Mouse (Mus musculus) liver, adult 2 months (tissue): ENCODE measurements at regions not wholly inside any gene's neighbourhood (a gene's known extent, or its start where the extent isn't known, plus 50 kb on each side); places are given as distances from the start of the nearest gene placed in this dataset.

Experiments
- DNase-seq: peaks from one replicate; pipeline ENCODE4 v3.0.0-alpha.2; 2011; ENCODE audit warnings: low read depth, low spot score; ENCODE audit errors: extremely low read depth
- H3K27ac ChIP-seq: fragments of 200-500 bp; replicated peaks from 2 replicates; pipeline ENCODE4 v1.5.1; 2012; ENCODE audit warnings: low read depth, mild to moderate bottlenecking, control low read depth, inconsistent platforms, low read length; ENCODE audit not compliant: insufficient read depth
- H3K27me3 ChIP-seq: fragments of 200-500 bp; 2 replicates; pipeline ENCODE4 v1.6.1; 2012; ENCODE audit warnings: mild to moderate bottlenecking, moderate library complexity, low read length, inconsistent platforms; ENCODE audit not compliant: control insufficient read depth, insufficient read depth
- H3K36me3 ChIP-seq: fragments of 200-500 bp; 2 replicates; pipeline ENCODE4 v1.6.1; 2012; ENCODE audit warnings: low read length, inconsistent platforms; ENCODE audit not compliant: control insufficient read depth, insufficient read depth
- H3K4me1 ChIP-seq: fragments of 200-500 bp; 2 replicates; pipeline ENCODE4 v1.6.1; 2011; ENCODE audit warnings: low read length; ENCODE audit not compliant: control insufficient read depth, insufficient read depth
- H3K4me3 ChIP-seq: fragments of 200-500 bp; 2 replicates; pipeline ENCODE4 v1.5.1; 2011; ENCODE audit warnings: low read depth, mild to moderate bottlenecking, control low read depth, low read length, moderate library complexity; ENCODE audit not compliant: insufficient read depth
- H3K79me2 ChIP-seq: fragments of 200-500 bp; 2 replicates; pipeline ENCODE4 v1.6.1; 2012; ENCODE audit warnings: inconsistent platforms, mild to moderate bottlenecking, low read length, moderate library complexity; ENCODE audit not compliant: control insufficient read depth, insufficient read depth
- H3K9ac ChIP-seq: fragments of 200-500 bp; 2 replicates; pipeline ENCODE4 v1.6.1; 2012; ENCODE audit warnings: low read depth, mild to moderate bottlenecking, control low read depth, inconsistent platforms, low read length
- CTCF ChIP-seq: fragments of 200-500 bp; IDR thresholded peaks from 2 replicates; pipeline ENCODE4 v1.5.1; 2011; ENCODE audit warnings: low read depth, low read length, control low read depth
- POLR2A ChIP-seq: fragments of 200-500 bp; IDR thresholded peaks from 2 replicates; pipeline ENCODE4 v1.6.1; 2011; ENCODE audit warnings: low read length, control low read depth; ENCODE audit not compliant: insufficient read depth; ENCODE audit errors: extremely low read depth
- WGBS: fragments of 180-500 bp; shearing (Covaris S2); methylation state at CpG from one replicate; pipeline ENCODE4 v1.1.7; 2018; 5-methylcytosine and 5-hydroxymethylcytosine counted together

DNA sequence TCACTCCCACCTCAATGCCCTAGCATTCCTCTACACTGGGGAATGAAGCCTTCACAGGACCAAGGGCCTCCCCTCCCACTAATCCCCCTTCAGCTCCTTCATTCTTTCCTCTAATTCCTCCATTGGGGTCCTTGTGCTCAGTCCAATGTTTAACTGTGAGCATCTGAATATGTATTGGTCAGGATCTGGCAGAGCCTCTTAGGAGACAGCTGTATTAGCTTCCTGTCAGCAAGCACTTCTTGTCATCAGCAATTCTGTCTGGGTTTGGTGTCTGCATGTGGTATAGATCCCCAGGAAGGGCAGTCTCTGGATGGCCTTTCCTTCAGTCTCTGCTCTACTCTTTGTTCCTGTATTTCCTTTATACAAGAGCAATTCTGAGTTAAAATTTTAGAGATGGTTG, 426.8 kb upstream of the 2610001J05Rik start:
- Histone ChIP-seq H3K36me3 (no peaks in the 10 kb centered on the region), H3K4me3 (no peak overlapping the region), H3K79me2 (no peaks in the 10 kb centered on the region), H3K27ac (no peak overlapping the region), H3K9ac (no peak overlapping the region), H3K4me1 (no peaks in the 10 kb centered on the region), H3K27me3 (no peaks in the 10 kb centered on the region)
- no peak for DNase-seq
- TF ChIP-seq CTCF (no peak), POLR2A (no peak)

DNA sequence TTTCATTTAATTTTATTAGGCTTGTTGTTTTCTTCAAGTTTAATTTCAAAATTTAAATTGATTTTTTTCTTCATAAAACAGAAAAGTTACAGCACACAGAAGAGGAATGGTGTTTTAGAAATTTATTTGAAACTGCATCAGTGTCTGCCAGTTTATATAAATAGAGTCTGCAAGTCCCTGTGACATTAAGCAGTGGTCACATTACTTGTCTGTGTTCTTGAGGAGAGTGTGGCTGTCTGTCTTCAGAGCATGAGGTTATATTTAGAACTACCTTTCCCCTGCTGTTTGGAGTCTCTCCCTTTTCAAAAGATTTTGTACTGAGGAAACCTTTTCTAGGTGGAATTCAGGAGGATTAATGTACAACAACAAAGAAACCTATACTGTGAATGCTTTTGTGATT, 426.1 kb upstream of the 2610001J05Rik start:
- Histone ChIP-seq H3K4me1 (no peaks in the 10 kb centered on the region), H3K4me3 (no peak overlapping the region), H3K27ac (no peak overlapping the region), H3K27me3 (no peaks in the 10 kb centered on the region), H3K36me3 (no peaks in the 10 kb centered on the region), H3K9ac (no peak overlapping the region), H3K79me2 (no peaks in the 10 kb centered on the region)
- no peak for DNase-seq
- TF ChIP-seq POLR2A (no peak), CTCF (no peak)

DNA sequence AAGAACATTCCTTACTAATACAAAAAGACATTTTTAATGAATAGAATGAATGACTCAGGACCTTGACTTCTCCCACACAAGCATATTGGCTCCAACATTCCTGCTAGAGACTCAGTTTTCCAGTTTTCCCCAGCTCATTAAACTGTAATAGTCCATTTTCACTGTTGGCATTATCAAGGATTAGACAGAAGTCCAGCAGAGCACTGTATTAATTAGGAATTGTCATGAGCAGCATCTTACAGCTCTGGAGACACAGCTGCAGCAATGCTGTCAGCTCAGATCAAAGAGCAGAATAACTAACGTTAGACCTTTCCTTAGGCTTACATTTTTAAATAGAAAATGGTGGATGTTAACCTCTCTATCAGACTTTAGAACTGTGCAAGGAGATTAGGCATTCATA, 419.5 kb upstream of the 2610001J05Rik start:
- H3K4me1 ChIP-seq, result no peaks in the 10 kb centered on the region
- no peak overlapping the region for H3K4me3 ChIP-seq
- no peak overlapping the region for H3K9ac ChIP-seq
- no peaks in the 10 kb centered on the region for H3K36me3 ChIP-seq
- H3K27me3 ChIP-seq, result no peaks in the 10 kb centered on the region
- no peaks in the 10 kb centered on the region for H3K79me2 ChIP-seq
- 31% methylated on average over 1 of the region's 1 CpGs for WGBS
- no peak for DNase-seq
- no peak for TF ChIP-seq CTCF
- no peak for TF ChIP-seq POLR2A
- no peak overlapping the region for H3K27ac ChIP-seq

DNA sequence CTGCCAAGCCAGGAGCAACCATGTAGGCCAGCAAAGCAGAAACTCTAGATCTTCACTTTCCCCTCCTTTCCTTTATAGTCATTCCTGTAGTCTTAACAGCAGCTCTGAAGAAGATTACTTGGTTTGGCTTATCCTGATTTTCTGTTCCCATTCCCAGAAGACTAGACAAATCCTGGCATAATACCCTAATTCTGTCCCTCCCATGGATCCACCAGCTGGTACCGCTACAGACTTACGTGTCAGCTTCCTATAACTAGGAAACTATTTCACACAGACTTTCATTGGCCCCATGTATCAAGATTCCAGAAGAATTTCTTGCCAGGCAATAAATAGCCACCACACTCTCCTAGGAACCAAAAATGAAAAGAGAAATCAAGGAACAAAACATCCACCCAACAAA, 410.2 kb upstream of the 2610001J05Rik start:
- WGBS, result 87% methylated on average over 2 of the region's 2 CpGs

DNA sequence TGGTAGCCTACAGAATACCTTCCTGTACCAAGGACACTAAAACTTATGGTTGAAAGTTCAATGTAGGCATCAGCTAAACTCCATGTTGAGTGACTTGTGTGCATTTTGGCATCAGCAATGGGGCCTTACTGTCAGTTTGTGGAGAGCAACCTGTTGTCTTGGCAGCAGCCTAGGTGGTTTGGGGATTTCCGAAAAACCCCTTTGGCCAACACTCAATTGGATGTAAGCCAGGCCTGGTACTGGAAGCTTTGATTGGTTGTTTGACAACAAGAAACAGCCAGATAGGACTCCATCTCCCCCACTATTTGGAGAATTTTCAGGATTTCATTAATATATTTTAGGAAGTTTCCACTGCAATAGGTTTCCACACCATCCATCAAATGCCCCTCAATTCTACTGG, 390.6 kb upstream of the 2610001J05Rik start:
- Histone ChIP-seq H3K9ac (no peak overlapping the region), H3K36me3 (no peaks in the 10 kb centered on the region), H3K27ac (no peak overlapping the region), H3K27me3 (no peaks in the 10 kb centered on the region), H3K4me1 (no peaks in the 10 kb centered on the region), H3K4me3 (no peak overlapping the region), H3K79me2 (no peaks in the 10 kb centered on the region)
- WGBS, result 76% methylated on average over 1 of the region's 1 CpGs
- no peak for DNase-seq
- TF ChIP-seq CTCF (no peak), POLR2A (no peak)

More for the DNA sequence above, 410.2 kb upstream of the 2610001J05Rik start:
- Histone ChIP-seq H3K79me2 (no peaks in the 10 kb centered on the region), H3K9ac (no peak overlapping the region), H3K4me3 (no peak overlapping the region), H3K27ac (no peak overlapping the region), H3K36me3 (no peaks in the 10 kb centered on the region), H3K4me1 (no peaks in the 10 kb centered on the region; the same call in 1 of the 2 replicates), H3K27me3 (no peaks in the 10 kb centered on the region)
- DNase-seq, result no peak
- no peak for TF ChIP-seq POLR2A
- no peak for TF ChIP-seq CTCF

DNA sequence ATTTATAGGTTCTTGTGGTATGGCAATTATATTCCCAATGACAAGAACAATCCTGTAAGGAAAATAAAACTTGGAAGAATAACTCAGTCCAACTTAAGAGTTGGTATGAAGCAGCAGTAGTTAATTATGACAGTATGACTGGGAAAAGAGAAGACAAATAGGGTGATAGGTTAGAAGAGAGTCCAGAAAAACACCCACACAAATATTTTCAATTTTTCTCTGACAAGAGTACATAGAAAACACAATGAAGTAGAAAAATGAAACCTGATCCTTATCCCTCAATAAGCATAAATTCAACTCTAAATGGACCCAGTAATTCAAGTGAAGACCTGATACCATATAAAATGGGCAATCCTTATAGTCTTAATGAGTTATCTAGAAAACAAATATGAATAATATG, 369.0 kb upstream of the 2610001J05Rik start:
- TF ChIP-seq CTCF (no peak), POLR2A (no peak)
- no peaks in the 10 kb centered on the region for H3K4me1 ChIP-seq
- no peak overlapping the region for H3K4me3 ChIP-seq
- H3K27me3 ChIP-seq, result no peaks in the 10 kb centered on the region
- H3K36me3 ChIP-seq, result no peaks in the 10 kb centered on the region
- no peak overlapping the region for H3K27ac ChIP-seq
- DNase-seq, result no peak
- H3K9ac ChIP-seq, result no peak overlapping the region
- H3K79me2 ChIP-seq, result no peaks in the 10 kb centered on the region

DNA sequence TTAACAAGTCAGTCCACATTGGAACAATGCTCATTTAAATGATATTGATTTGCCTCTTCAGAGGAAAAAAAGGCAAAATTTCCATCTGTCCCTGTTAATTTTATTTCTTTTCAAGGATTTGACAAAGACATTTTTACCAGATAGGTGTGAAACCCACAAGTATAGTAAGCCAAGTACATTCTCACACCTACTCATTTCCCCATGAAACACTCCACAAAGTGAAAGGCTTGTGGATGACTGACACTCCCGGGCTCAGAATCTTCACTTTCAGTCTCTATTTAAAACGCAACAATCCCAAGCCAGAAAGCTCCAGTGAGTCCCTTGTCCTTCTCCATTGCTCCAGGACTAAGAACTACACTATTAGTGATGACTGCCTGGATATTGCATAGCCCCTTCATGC, 367.8 kb upstream of the 2610001J05Rik start:
- no peaks in the 10 kb centered on the region for H3K4me1 ChIP-seq
- no peaks in the 10 kb centered on the region for H3K79me2 ChIP-seq
- no peak overlapping the region for H3K9ac ChIP-seq
- WGBS, result 64% methylated on average over 2 of the region's 2 CpGs
- no peaks in the 10 kb centered on the region for H3K27me3 ChIP-seq
- H3K36me3 ChIP-seq, result no peaks in the 10 kb centered on the region
- TF ChIP-seq POLR2A (no peak), CTCF (no peak)
- H3K4me3 ChIP-seq, result no peak overlapping the region
- H3K27ac ChIP-seq, result no peak overlapping the region
- no peak for DNase-seq
